Mouse (Mus musculus) thymus, adult 18-20 months (tissue): ENCODE data around the gene Vamp3.
A peak's percentile ranks its signal among the peaks of the same experiment; 100 is the strongest.

Experiments
- DNase-seq, 2 experiments: peaks; one replicate each; pipeline ENCODE4 v3.0.0; 2022; ENCODE audit warnings: mixed read lengths in 2 of 2

Gene Vamp3

DNA sequence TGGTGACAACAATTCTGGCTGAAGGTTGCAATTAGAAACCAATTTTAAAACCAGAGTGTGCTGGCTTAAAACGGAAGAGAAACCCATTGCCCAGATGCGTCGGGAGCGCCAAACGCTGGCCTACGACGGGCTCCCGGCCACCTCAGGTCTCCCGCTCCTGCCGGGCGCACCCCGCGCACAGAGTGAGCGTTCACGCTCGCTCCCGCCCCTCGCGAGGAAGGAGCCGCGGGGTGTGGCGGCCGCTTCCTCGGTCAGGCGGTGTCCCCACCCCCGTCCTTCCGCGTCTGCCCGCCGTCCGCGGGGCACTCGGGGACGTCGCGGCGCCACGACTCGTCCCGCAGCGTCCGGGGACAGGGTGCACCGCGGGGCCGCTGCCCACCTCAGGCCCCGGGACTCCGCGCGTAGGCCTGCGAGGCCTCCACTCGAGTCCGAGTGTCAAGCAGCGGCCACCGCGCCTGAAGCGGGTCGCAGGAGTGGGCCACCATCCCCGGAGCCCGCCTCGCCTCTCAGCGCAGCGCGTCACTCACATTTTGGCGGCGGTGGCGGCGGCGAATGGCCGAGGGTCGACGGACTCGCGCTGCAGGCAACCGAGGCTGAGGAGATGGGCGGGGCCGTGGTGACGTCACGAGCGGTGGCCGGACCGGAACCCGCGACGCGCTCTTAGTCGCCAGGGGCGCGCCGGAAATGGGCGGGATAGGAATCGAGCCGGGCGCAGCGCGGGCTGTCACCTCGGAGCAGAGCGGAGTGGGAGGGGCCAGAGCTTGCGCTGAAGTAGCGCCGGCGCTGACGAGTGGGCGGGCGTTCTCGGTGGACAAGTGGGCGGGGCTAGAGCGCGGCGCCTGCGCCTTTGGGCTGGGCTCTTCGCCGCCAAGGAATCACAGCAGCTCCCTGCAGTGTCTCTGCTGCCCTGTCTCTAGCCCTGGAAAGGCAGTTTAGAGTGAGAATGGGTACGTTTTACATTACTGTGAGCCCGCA, at the start of gene Vamp3:
Vamp3 (minus strand) TSS at position 617 of the 975 bp plus-strand sequence.
- DNase-seq: peak; percentile 95 to 96

DNA sequence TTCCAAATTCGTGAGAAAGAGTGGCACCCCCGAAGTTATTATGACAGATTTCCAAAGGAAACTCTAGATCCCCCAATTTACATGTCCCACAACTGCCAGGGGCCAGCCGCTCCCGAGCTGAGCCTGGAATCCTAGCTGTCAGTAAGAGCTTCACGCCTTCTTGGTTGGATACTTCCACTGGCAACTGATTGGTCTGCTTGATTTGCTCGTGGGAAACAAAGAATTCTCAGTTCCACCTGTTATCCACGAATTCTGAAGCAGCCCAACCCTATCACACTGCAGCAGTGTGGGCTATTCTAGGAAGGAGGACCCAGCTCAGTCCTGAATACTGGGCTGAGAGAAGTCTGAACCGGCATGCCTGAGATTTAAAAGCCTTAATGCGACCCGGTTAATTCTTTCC, 48.7 kb upstream of the Vamp3 start:
- no peak for DNase-seq

DNA sequence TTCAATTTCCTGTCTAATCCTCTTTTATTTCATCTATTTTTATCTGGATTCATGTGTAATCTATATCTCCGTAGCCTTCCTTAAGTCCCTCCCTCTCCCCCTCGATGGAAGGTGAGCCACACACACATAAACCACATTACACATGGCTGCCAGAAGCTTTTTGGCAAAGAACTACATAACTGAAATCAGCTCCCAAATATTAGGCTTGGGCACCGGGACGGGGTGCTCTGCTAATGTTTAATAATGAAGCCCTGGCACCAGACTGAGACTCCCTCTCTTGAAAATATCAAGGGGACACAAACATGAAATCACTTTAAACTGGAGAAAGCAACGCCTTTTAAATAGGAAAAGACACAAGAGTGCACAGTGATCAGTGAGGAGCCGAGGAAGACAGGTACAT, 48.1 kb upstream of the Vamp3 start:
- DNase-seq: no peak

DNA sequence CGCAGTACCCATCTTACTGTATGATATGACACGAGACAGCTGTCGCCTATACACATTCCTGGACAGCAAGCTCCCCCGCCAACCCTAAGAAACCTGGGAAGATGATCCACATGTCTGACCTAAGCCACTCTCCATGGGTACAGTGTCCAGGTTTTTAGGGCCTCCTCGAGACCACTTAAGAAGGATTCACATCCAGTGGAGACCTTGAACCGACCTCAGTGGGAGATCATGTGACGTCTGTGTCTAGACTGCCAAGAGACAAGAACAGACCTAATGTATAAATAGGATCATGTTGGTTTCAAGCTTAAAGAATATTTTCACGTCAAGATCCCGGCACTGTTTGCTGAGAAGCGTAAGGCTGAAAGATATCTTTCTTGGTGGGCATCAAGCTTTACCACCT, 46.4 kb upstream of the Vamp3 start:
- no peak for DNase-seq

- no peak for DNase-seq
Observed at GRCm38 (mm10) chr4:151103646-151104045, 45.9 kb upstream of the Vamp3 start.

DNA sequence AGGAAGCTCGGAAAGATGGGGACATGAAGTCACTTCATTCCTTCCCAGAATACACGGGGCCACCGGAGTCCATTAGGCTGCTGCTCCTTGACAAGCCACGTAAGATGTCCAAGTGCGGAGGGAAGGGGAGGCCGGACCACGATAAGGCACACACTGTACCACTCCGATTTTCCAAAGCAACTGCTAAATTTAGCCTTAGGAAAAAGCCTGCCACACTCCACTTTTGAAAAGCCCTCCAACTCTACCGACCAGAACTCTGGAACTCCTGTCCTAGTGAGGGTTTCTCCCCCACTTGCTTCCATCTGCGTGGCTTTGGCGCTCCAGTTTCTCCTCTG, 39.3 kb upstream of the Vamp3 start:
- no peak for DNase-seq

DNA sequence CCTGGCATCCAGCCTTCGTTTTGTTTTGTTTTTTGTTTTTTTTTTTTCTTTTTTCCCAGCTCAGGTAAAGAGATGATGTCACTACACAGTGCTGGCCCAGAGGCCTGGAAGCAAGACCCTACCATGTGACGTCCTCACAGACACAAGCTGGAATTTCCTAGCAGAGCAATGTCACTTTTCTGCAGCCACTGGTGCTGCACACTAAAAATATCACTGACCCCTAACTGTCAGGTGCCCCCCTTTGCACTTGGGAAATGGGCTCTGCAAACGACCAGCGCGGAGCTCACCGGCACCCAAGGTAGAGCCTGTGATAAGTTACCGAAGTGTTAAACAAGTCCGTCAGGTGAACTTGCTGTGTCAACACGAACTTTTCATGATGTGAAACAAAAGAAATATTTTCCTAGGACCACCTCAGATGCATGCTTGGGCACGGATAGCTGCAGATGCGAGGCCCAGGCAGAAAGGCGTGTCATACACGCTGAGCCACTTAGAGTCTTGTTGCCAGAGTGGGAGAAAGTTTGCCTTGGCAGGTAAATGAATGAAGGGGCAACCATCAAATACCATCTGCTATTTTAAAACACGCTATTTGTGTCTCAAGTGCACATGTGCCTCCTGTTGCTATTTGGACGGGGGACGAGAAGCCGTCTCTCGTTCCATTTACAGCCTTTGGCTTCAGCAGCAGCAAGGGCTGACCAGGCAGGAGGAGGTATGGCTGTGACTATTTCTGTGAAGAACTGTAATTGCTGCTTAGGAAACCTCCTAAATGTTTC, 38.8 kb upstream of the Vamp3 start:
- no peak for DNase-seq

- no peak for DNase-seq
Observed at GRCm38 (mm10) chr4:151095207-151095606, 37.4 kb upstream of the Vamp3 start.

DNA sequence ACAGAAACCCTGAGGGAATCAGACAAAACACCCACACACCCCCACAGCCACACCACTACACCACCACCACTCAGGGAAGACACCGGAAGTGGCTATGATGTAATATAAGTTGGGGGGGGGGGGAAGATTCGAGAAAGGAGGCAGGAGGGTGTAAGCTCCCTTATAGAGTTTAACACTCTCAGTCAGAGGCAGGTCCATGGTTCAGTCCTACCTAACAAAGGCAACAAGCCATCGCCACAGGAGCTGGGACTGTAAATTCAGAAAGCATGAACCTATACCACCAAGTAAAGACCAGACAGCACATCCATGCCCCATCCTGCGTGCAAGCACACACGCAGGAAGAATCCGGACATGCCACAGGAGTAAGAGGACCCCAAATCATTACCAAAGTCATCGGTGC, 31.5 kb upstream of the Vamp3 start, which contains the start of gene Gm13090:
Gm13090 (plus strand) TSS at position 301 of the 400 bp plus-strand sequence.
- no peak for DNase-seq

DNA sequence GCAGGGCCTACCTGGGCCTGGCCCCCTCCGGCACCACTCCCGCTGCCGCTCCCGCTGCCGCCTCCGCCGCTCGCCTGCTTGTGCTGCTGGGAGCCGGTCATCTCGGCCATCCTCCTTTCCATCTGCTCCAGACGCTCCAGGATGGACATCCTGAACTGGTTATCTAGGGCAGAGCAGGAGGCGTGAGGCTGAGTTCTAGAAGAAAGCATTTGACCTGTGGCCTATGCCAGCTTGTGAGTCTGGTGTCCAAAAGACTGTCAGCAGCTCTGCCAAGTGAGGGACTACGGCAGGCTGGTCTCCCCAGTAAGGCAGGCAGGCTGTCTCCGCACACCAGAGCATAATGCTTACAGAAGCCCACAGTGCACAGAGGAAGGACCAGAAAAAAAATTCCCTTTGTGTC, 31.1 kb upstream of the Vamp3 start:
- no peak for DNase-seq

DNA sequence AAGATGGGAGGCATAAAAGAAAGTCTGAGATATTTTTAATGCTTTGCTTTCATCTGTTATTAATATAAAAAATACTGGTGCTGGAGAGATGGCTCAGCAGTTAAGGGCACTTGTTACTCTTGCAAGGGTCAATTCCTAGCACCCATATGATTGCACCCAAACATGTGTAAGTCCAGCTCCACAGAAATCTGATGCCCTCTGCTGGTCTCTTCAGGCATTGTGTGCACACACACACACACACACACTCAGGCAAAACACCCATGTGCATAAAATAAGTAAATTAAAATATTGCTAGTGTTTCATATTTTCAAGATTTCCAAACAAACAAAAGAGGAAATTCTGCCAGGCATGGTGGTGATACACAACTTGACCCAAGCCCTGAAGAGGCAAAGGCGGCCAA, 29.6 kb upstream of the Vamp3 start:
- no peak for DNase-seq

DNA sequence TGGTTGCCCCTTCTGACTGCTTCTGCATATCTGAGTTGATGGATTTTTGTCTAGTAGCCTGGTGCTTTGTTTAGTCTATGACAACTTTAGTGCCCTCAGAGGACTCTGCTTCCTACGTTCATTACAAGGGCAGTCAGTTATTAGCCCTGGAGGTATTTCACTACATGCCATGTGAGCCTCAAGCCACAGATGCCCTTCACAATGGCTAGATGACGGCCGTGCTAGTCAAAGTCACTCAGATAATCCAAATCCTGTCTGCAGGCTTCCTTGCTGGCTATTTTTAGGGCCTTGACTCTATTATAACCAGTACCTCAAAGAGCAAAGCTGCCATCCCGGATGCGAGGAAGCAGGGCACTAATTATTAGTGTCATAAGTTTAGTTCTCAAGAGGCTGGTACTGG, 25.3 kb upstream of the Vamp3 start:
- DNase-seq: no peak

DNA sequence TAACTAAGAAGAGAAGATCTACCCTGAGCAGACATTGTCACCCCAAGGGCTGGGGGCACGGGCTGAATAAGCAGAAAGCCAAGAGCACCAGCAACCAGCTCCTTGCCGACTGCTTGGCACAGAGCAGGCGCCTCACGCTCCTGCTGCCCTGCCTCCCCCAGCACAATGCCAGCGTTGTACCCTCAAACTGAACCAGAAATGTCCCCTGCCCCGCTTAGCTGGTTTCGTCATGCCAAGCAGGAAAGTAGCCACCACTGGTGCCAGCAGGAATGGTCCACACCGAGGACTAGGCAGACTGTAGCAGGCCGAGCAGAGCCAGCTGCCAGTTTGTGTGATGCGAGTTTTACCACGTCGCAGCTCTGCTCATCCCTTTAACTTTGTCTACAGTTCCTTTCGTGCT, 24.2 kb upstream of the Vamp3 start:
- no peak for DNase-seq

DNA sequence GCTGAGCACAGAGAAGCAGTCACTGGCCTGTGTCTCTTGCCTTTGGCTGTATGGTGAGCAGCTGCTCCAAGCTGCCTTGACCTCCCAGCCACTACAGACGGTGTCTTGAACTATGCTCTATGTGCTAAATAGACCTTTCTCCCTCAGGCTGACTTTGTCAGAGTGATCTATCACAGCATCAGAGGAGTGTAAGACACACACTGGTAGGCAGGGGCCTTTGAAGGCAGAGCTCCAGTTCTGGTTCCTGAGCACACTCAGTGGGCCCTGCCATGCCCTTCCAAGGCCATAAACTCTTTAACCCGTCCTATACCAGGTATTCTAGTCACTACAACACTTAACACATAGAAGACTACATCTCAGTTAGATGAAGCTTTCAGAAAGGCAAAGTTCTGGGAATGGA, 23.6 kb upstream of the Vamp3 start:
- DNase-seq: no peak

DNA sequence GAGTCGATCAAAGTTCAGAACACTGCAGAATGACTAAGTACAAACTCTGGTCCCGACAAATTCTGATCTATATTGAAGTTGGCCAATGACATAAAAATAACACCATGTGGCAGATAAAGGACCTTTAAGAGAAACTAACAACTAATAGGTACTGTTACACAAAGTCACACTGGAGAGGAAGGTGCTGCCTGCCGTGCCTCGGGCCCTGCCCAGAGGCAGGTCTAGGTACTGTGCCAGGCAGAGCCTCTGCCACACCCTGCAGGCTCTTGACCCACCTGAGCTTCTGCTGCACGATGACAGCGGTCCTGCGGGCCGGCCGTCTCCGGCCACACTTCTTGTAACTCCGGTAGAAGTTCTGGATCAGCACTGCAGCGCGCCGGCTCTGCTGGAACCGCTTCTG, 17.1 kb upstream of the Vamp3 start:
- no peak for DNase-seq

DNA sequence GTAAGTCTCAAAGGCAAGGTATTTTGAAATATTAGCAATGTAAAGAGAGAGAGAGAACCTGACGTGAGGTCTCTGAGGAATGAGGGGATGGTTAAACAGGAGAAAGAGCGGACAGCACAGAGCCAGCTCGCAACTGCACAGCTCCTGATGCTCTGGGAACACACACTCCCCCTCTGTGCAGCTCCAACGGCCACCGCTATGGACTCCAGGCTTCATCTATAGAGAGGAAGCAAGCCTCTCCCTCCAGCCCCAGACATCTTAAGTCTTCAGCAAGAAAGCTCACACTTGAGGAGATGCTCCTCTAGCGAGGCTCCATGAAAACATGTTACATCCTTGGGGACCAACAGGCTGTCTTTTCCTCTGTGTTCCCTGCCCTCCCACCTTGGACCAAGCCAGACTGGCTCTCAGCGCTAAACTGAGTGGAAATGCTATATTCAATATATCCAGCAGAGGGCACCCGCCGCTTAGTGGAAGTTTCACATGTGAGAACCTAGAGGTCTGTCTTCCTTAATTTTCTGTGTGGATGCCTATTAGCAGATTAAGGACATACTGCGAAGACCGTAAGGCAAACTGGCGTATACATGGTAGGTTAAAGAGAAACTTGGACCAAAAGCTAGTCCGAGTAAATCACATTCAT, 15.5 kb upstream of the Vamp3 start:
- peak in 1 of 2 experiments; percentile 14 for DNase-seq

- DNase-seq: no peak
Observed at GRCm38 (mm10) chr4:151070962-151071361, 13.2 kb upstream of the Vamp3 start.

GRCm38 (mm10) chr4:151068751-151069150, 11.0 kb upstream of the Vamp3 start:
- no peak for DNase-seq

DNA sequence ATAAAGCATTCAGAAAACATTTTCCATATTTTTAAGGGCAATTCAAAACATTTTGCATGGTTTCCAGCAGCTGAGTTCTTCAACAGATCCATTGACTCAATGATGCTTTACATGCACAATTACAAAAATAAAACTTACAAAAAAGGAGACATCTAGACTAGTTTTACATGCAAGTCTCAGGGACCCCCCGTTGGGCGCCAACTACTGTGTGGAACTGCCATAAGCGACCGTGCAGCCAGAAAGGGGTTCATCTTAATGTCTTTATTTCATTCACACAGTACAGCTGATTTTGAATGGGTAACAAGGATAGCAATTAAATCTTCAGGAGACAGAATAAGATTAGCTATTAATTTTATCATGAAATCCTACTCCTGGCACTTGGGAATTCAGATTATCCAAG, 1.8 kb upstream of the Vamp3 start:
- no peak for DNase-seq

DNA sequence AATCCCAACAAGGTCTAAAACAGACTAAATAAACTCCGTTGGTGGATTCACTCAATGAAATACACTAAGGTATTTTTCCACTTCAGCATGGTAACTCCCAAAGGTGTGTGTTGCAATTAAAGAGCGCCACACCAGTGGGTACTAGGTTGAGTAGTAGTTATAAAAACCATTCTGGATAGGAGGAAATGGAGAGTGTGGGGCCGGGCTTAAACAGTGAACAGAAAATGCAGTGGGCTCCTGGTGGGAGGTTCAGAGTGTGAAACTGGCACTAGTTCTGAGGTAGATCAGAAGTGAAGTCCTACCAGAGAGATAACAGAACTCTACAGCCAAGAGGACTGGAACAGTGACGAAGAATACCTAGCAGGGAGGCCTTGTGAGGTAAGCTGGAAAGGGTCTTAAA, 871 bp upstream of the Vamp3 start:
- no peak for DNase-seq

DNA sequence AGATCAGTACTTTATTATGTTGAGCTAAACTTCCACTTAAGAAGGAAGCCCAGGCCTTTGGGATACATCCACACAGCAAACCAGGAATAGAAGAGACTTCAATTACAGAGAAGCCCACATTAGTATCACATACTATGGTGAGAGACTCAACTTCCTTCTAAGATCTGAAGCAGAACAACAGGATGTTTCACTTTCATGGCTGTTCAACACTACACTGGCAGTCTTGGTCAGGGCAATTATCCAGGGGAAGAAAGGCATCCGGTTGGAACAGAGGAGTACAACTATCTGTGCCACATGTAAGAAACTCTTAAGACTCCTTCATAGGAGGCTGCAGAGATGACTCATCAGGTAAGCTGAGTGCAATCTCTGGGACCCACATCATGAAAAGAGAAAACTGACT, 6.6 kb downstream of the Vamp3 start:
- no peak for DNase-seq

DNA sequence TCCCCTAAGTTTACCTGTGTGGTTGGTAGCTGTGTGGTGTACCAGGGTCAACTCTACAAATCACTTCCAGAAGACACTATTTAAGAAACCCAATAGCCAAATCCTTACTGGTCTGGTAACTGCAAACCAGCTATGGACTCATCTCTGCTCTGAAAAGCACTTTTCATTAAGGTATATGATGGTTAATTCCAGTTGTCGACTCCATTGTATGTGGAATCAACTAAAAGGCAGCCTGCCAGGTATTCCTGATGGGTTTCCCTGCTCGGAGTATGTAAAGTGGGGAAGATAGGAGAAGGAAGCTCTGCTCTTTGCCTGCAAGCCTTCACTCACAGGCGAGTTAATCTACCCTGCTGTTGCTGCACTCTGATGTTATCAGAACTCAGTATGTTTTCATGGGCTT, 11.2 kb downstream of the Vamp3 start:
- no peak for DNase-seq

DNA sequence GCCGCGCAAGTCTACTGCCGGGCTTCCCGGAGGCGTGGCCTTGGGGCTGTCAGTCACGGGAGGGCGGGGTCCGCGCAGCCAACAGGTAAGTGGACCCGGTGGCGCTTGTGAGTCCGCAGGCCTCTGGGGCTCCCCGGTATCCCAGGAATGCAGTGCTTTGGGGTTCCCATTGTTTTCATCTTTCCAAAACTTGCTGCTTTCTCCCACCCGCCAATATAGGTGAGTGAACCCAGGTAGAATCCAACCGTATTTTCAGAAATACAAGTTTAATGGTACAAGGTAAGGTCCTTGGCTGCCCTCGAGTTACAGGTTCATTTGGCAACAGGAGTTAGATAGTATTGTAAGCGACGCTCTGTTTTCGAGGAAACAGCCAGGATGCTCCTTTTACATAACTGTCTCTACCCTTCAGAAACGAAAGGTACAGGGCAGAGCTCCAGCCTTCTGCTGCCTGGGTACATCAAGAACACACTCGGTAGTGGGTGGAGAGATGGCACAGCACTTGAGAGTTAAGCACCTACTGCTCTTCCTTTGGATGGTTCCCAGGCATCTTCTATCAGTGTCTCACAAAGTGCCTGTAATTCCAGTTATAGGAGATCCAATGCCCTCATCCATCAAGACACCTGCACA, 12.7 kb downstream of the Vamp3 start:
- no peak for DNase-seq
